8 mouse cellular contexts compared by ENCODE assay signal in genomic region chr7:123524218-123524861, GRCm38 (mm10). TPM values are rescaled to one million over a fixed set of nuclear protein-coding genes. Genes with fewer than 3 reads are reported as not detected.
A peak's percentile ranks its signal among the peaks of the same experiment; 100 is the strongest.
DNase-seq lines count a peak whose midpoint lies in the region; ATAC-seq lines count a peak whose summit lies in the region.

No protein-coding gene starts in this region.

- 20% methylated on average over 8 of the region's 8 CpGs for WGBS in forebrain, embryonic 12.5 days
- WGBS in hindbrain, embryonic 13.5 days = 24% methylated on average over 8 of the region's 8 CpGs

- H3K4me1 ChIP-seq in forebrain, embryonic 12.5 days = peaks cover 3% of the 10 kb centered on the region; the same call in 1 of the 2 replicates
- peaks cover 10% of the 10 kb centered on the region for H3K4me1 ChIP-seq in hindbrain, embryonic 13.5 days (replicated peaks)

- no peak overlapping the region for H3K4me2 ChIP-seq in forebrain, embryonic 12.5 days
- H3K4me2 ChIP-seq in hindbrain, embryonic 13.5 days = 0 out of 2 replicates have a peak overlapping the region, but pooled peaks have one; percentile 13

- ATAC-seq in forebrain, embryonic 12.5 days (ENCODE audit: low FRiP score) = peak; percentile 36; the same call in 1 of the 2 replicates
- 0 out of 2 replicates have a peak, but pooled peaks have one; percentile 32 for ATAC-seq in hindbrain, embryonic 13.5 days (ENCODE audit: low FRiP score)

- no peaks in the 10 kb centered on the region for H3K36me3 ChIP-seq in forebrain, embryonic 12.5 days (replicated peaks)
- H3K36me3 ChIP-seq in hindbrain, embryonic 13.5 days = no peaks in the 10 kb centered on the region
- H3K36me3 ChIP-seq in splenic B cell, adult 2 months (ENCODE audit: control insufficient read depth, insufficient read depth, low read length, poor library complexity, severe bottlenecking) = no peaks in the 10 kb centered on the region

- H3K27ac ChIP-seq in forebrain, embryonic 12.5 days = no peak overlapping the region
- H3K27ac ChIP-seq in hindbrain, embryonic 13.5 days = 0 out of 2 replicates have a peak overlapping the region, but pooled peaks have one; percentile 23

- no peaks in the 10 kb centered on the region for H3K27me3 ChIP-seq in forebrain, embryonic 12.5 days
- H3K27me3 ChIP-seq in hindbrain, embryonic 13.5 days = no peaks in the 10 kb centered on the region
- no peaks in the 10 kb centered on the region for H3K27me3 ChIP-seq in splenic B cell, adult 2 months (ENCODE audit: control insufficient read depth, insufficient read depth, low read length, poor library complexity, severe bottlenecking)

- H3K9me3 ChIP-seq in forebrain, embryonic 12.5 days = no peaks in the 10 kb centered on the region
- no peaks in the 10 kb centered on the region for H3K9me3 ChIP-seq in hindbrain, embryonic 13.5 days

- DNase-seq in heart, adult 8-10 months (ENCODE audit: low spot score) = peak; percentile 19
- DNase-seq in heart, adult 11 months = no peak
- DNase-seq in brain, embryonic 18.5 days (ENCODE audit: low read depth, low spot score) = peak; percentile 54
- peak; percentile 82 to 88 for DNase-seq in left cerebral cortex, adult 18-20 months (ENCODE audit: low spot score in 2 of 2)
- DNase-seq in mesoderm, embryonic 11.5 days (ENCODE audit: low read depth, low spot score) = peak; percentile 76
- DNase-seq in splenic B cell, adult 2 months (ENCODE audit: low read depth, low spot score) = peak; percentile 28

- no peak overlapping the region for H3K9ac ChIP-seq in forebrain, embryonic 12.5 days
- H3K9ac ChIP-seq in hindbrain, embryonic 13.5 days = peak overlapping the region; percentile 51; the same call in 1 of the 2 replicates

- no peak overlapping the region for H3K4me3 ChIP-seq in forebrain, embryonic 12.5 days (replicated peaks)
- no peak overlapping the region for H3K4me3 ChIP-seq in hindbrain, embryonic 13.5 days

RNA-seq across cellular contexts. Expression of gene Zkscan2, which starts 24.1 kb away (rescaled TPM):
- total RNA-seq in heart, adult 8-10 months (2022) = under 1 TPM; 0.32 to 0.87 (median 0.46) TPM
- polyA plus RNA-seq in forebrain, embryonic 12.5 days (2016; fragmentation: Nextera tagmentation; extraction: Ambion mirVana) = 11.0 TPM in 2 replicates
- polyA plus RNA-seq in hindbrain, embryonic 13.5 days (2015; fragmentation: Nextera tagmentation; extraction: Ambion mirVana) = 12.2 and 13.6 TPM in 2 replicates
- 10 to 100 TPM; 17.0 to 21.7 TPM for total RNA-seq in left cerebral cortex, adult 18-20 months (2021)

Comparison
In these comparisons a context has a peak if more than half of its experiments do, and no peak if none do; other contexts are left out.
1. RNA of gene Zkscan2, which starts 24.1 kb away (total RNA-seq): 17.0 to 21.7 TPM in left cerebral cortex, adult 18-20 months; 0.32 to 0.87 TPM in heart, adult 8-10 months; every median in the first group is over 4 times any median in the second.